Mouse (Mus musculus) ES-Bruce4 (cell line): ENCODE measurements at regions not wholly inside any gene's neighbourhood (a gene's known extent, or its start where the extent isn't known, plus 50 kb on each side); places are given as distances from the start of the nearest gene placed in this dataset.

ENCODE experiments used
- CTCF ChIP-seq: IDR thresholded peaks from one replicate; pipeline ENCODE4 v1.8.1; 2011; ENCODE audit warnings: low read depth, low read length
- POLR2A ChIP-seq: IDR thresholded peaks from one replicate; pipeline ENCODE4 v1.8.1; 2011; ENCODE audit warnings: low read length; ENCODE audit not compliant: insufficient read depth

GRCm38 (mm10) chr16:95869501-95869900, 121.3 kb downstream of the Psmg1 start:
- no peak for TF ChIP-seq CTCF
- no peak for TF ChIP-seq POLR2A
